Mouse (Mus musculus) kidney, adult 10 weeks (tissue): ENCODE measurements around the gene Taar7d. TPM values are rescaled to one million over a fixed set of nuclear protein-coding genes. Genes with fewer than 3 reads are reported as not detected.

ENCODE experiments used
- polyA plus RNA-seq: library from polyadenylated mRNA; stranded (reverse); fragments of 350-450 nt; fragmentation: Illumina TruSeq; extraction: RNeasy Lipid Tissue Mini Kit (QIAGEN cat#74804); gene quantifications from one replicate; pipeline ENCODE4 v1.2.3, GENCODE M21; 2014; ENCODE audit warnings: low read depth, low replicate concordance

Gene Taar7d
- polyA plus RNA-seq: not detected

DNA sequence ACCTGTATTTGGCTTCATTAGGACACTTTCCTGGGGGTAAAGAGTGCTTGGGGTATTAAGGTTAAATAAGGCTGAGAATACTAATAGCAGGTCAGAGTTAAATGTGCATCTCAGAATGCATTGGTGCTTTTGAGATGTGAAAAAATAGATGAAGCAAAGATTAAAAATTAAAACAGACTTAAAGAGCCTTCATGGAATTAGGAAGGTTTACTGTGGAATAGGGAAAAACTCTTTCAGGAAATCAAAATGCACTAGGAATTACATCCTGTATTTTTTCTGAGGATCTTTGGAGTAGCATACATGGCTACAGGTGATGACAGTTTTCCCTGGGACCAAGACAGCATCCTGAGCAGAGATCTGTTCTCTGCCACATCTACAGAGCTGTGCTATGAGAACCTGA lies at the start of gene Taar7d:
Taar7d (plus strand) TSS at position 301 of the 400 bp plus-strand sequence.

DNA sequence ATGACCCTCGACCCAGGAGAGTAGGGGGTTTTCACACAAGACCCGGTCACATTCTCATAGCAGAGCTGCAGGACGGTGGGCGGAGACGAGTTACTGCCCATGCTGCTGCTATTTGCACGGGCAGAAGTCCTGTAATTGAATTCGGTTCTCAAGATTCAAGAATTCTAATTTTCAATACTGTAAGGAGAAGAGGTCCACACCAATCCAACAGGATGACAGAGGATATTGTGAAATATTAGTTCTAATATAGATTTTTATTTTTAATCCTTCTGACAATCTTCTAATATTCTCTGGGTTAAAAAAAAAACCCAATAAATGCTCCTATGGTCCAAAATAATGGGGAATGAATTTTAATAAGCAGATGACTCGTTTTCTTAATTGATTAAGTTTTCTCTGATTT lies 41.5 kb upstream of the Taar7d start, which contains the start of gene Taar6:
Taar6 (minus strand) TSS at position 101 of the 400 bp plus-strand sequence.

DNA sequence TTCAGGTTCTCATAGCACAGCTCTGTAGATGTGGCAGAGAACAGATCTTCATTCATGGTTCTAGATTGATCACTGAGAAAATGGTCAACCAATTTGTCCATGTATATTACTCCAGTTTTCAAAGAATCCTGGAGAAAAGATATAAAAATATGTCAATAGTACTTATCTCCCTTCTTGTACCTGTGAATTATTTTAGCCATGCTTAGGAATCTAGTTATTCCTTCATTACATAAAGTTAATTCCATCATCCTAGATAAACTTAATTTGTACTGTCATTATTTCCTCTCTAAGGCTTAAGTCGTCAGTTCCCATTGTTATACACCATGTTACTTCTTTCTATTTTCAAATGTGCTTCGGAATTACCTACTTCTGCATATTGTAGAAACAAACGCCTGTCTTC lies 33.6 kb upstream of the Taar7d start, which contains the start of gene Taar7a:
Taar7a (minus strand) TSS at position 101 of the 400 bp plus-strand sequence.

GRCm38 (mm10) chr10:23999639-24000038 lies 27.4 kb upstream of the Taar7d start, which contains the start of gene Taar7b:
Gene Taar7b, plus strand, starts transcription at chr10:23999939.

GRCm38 (mm10) chr10:24037314-24037713 lies 10.3 kb downstream of the Taar7d start, which contains the start of gene Taar7e:
Gene Taar7e, plus strand, starts transcription at chr10:24037614.

GRCm38 (mm10) chr10:24049210-24049609 lies 22.2 kb downstream of the Taar7d start, which contains the start of gene Taar7f:
Gene Taar7f, plus strand, starts transcription at chr10:24049510.

GRCm38 (mm10) chr10:24076200-24076599 lies 49.2 kb downstream of the Taar7d start, which contains the start of gene Taar8a:
Gene Taar8a, plus strand, starts transcription at chr10:24076500.

Other genes starting within 250 kb of the Taar7d start
- 253 TPM for gene Rps12, start 239.9 kb upstream of the Taar7d start, polyA plus RNA-seq
- gene Slc18b1, start 230.2 kb upstream of the Taar7d start, polyA plus RNA-seq: 26.8 TPM
- gene Vnn3, start 175.8 kb upstream of the Taar7d start, polyA plus RNA-seq: not detected
- 162 TPM for gene Vnn1, start 132.5 kb upstream of the Taar7d start, polyA plus RNA-seq
- not detected for gene Taar1, start 106.9 kb upstream of the Taar7d start, polyA plus RNA-seq
- not detected for gene Taar2, start 88.7 kb upstream of the Taar7d start, polyA plus RNA-seq
- gene Taar3, start 77.7 kb upstream of the Taar7d start, polyA plus RNA-seq: not detected
- gene Taar4, start 66.7 kb upstream of the Taar7d start, polyA plus RNA-seq: not detected
- gene Taar5, start 56.5 kb upstream of the Taar7d start, polyA plus RNA-seq: not detected
- not detected for gene Taar6, start 41.6 kb upstream of the Taar7d start, polyA plus RNA-seq
- not detected for gene Taar7a, start 33.7 kb upstream of the Taar7d start, polyA plus RNA-seq
- gene Taar7b, start 27.3 kb upstream of the Taar7d start, polyA plus RNA-seq: not detected
- gene Taar7e, start 10.4 kb downstream of the Taar7d start, polyA plus RNA-seq: not detected
- gene Taar7f, start 22.3 kb downstream of the Taar7d start, polyA plus RNA-seq: not detected
- not detected for gene Taar8a, start 49.3 kb downstream of the Taar7d start, polyA plus RNA-seq
- not detected for gene Taar8b, start 65.1 kb downstream of the Taar7d start, polyA plus RNA-seq
- not detected for gene Taar8c, start 74.7 kb downstream of the Taar7d start, polyA plus RNA-seq
- not detected for gene Taar9, start 82.3 kb downstream of the Taar7d start, polyA plus RNA-seq
- 366 TPM for gene Stx7, start 122.1 kb downstream of the Taar7d start, polyA plus RNA-seq
- not detected for gene Moxd1, start 196.3 kb downstream of the Taar7d start, polyA plus RNA-seq